Mouse (Mus musculus): ENCODE measurements around the gene Galnt12. TPM values are rescaled to one million over a fixed set of nuclear protein-coding genes. Genes with fewer than 3 reads are reported as not detected.

The Galnt12 gene
- total RNA-seq, 2 experiments from 2014 or later, result 0.83 to 1.4 TPM

GRCm38 (mm10) chr4:47103561-47103960 is 11.9 kb downstream of the Galnt12 start:
- no peak for DNase-seq

GRCm38 (mm10) chr4:47111885-47112284 is 20.2 kb downstream of the Galnt12 start:
- no peak for DNase-seq

- no peak for DNase-seq
These were observed 20.9 kb downstream of the Galnt12 start for GRCm38 (mm10) chr4:47112560-47112959.

GRCm38 (mm10) chr4:47122051-47122706 is 30.5 kb downstream of the Galnt12 start:
- DNase-seq, result peak; percentile 82

GRCm38 (mm10) chr4:47124140-47124711 is 32.5 kb downstream of the Galnt12 start:
- DNase-seq, result no peak

GRCm38 (mm10) chr4:47128515-47128914 is 36.8 kb downstream of the Galnt12 start:
- DNase-seq, result peak; percentile 57

- no peak for DNase-seq
These were observed 37.9 kb downstream of the Galnt12 start for GRCm38 (mm10) chr4:47129572-47129971.

GRCm38 (mm10) chr4:47130111-47131050 is 38.7 kb downstream of the Galnt12 start:
- no peak for DNase-seq

- no peak for DNase-seq
These were observed 40.2 kb downstream of the Galnt12 start for GRCm38 (mm10) chr4:47131931-47132330.

- no peak for DNase-seq
These were observed 40.7 kb downstream of the Galnt12 start for GRCm38 (mm10) chr4:47132413-47132812.

- DNase-seq, result peak; percentile 60
These were observed 45.0 kb downstream of the Galnt12 start for GRCm38 (mm10) chr4:47136699-47137101.

GRCm38 (mm10) chr4:47137479-47137878 is 45.8 kb downstream of the Galnt12 start:
- DNase-seq, result peak; percentile 46

- no peak for DNase-seq
These were observed 46.7 kb downstream of the Galnt12 start for GRCm38 (mm10) chr4:47138411-47138810.

GRCm38 (mm10) chr4:47138967-47139777 is 47.5 kb downstream of the Galnt12 start:
- DNase-seq, result peak; percentile 44

- no peak for DNase-seq
These were observed 48.6 kb downstream of the Galnt12 start for GRCm38 (mm10) chr4:47140301-47140700.

GRCm38 (mm10) chr4:47141444-47142154 is 49.9 kb downstream of the Galnt12 start:
- no peak for DNase-seq

- DNase-seq, result no peak
These were observed 52.1 kb downstream of the Galnt12 start for GRCm38 (mm10) chr4:47143849-47144248.

GRCm38 (mm10) chr4:47145341-47145740 is 53.6 kb downstream of the Galnt12 start:
- DNase-seq, result no peak

GRCm38 (mm10) chr4:47146561-47146960 is 54.9 kb downstream of the Galnt12 start:
- no peak for DNase-seq

- peak; percentile 41 for DNase-seq
These were observed 58.3 kb downstream of the Galnt12 start for GRCm38 (mm10) chr4:47149963-47150362.

GRCm38 (mm10) chr4:47150806-47151205 is 59.1 kb downstream of the Galnt12 start:
- no peak for DNase-seq

Data from heart, postnatal 4 days (tissue).